Mouse (Mus musculus) embryonic facial prominence, embryonic 14.5 days (tissue): ENCODE measurements around the gene Usp47. TPM values are rescaled to one million over a fixed set of nuclear protein-coding genes. Genes with fewer than 3 reads are reported as not detected.
A peak's percentile ranks its signal among the peaks of the same experiment; 100 is the strongest.

Experiments
- ATAC-seq: fragments of 200-750 bp; cut with Nextera tagmentation; 2 replicates; pipeline ENCODE4 v1.8.0; 2017; ENCODE audit warnings: low read depth, moderate number of reproducible peaks, moderate TSS enrichment
- DNase-seq: peaks from one replicate; pipeline ENCODE4 v3.0.0-alpha.2; 2015; ENCODE audit warnings: low spot score
- H3K27ac ChIP-seq: fragments of 300-500 bp; sonication (generic); replicated peaks from 2 replicates; pipeline ENCODE4 v1.5.1; 2014; ENCODE audit warnings: low read depth, mild to moderate bottlenecking, low read length, moderate library complexity
- H3K27me3 ChIP-seq: fragments of 300-500 bp; sonication (generic); replicated peaks from 2 replicates; pipeline ENCODE4 v1.6.1; 2014; ENCODE audit warnings: low read length; ENCODE audit not compliant: control insufficient read depth, insufficient read depth
- H3K36me3 ChIP-seq: fragments of 300-500 bp; sonication (generic); 2 replicates; pipeline ENCODE4 v1.6.1; 2014; ENCODE audit warnings: low read length, mixed read lengths; ENCODE audit not compliant: control insufficient read depth, insufficient read depth
- H3K4me1 ChIP-seq: fragments of 300-500 bp; sonication (generic); 2 replicates; pipeline ENCODE4 v1.6.1; 2014; ENCODE audit warnings: antibody characterized with exemption, low read length; ENCODE audit not compliant: control insufficient read depth, insufficient read depth
- H3K4me2 ChIP-seq: fragments of 300-500 bp; sonication (generic); 2 replicates; pipeline ENCODE4 v1.6.1; 2014; ENCODE audit warnings: low read depth, mild to moderate bottlenecking, low read length, moderate library complexity, mixed read lengths
- H3K4me3 ChIP-seq: fragments of 300-500 bp; sonication (generic); 2 replicates; pipeline ENCODE4 v1.5.1; 2014; ENCODE audit warnings: low read depth, mild to moderate bottlenecking, low read length
- H3K9ac ChIP-seq: fragments of 300-500 bp; sonication (generic); 2 replicates; pipeline ENCODE4 v1.6.1; 2014; ENCODE audit warnings: low read depth, mild to moderate bottlenecking, low read length, moderate library complexity, mixed read lengths
- H3K9me3 ChIP-seq: fragments of 300-500 bp; sonication (generic); 2 replicates; pipeline ENCODE4 v1.6.1; 2016; ENCODE audit warnings: low read length; ENCODE audit not compliant: control insufficient read depth
- WGBS: fragments of 180-500 bp; shearing (Covaris S2); extraction: QIAGEN DNeasy Blood & Tissue Kit; methylation state at CpG from one replicate; pipeline ENCODE4 v1.1.7; 2014; 5-methylcytosine and 5-hydroxymethylcytosine counted together
- polyA plus RNA-seq: library from polyadenylated mRNA; unstranded; fragments of >200 nt; fragmentation: Nextera tagmentation; extraction: Ambion mirVana; gene quantifications from 2 replicates; pipeline ENCODE4 v1.2.1, GENCODE M21; 2014

The Usp47 gene
- polyA plus RNA-seq, 1 experiment from 2014 or later: 86.7 TPM

- under 1% methylated on average over 45 of the region's 58 CpGs for WGBS
- ATAC-seq (peak; percentile 79), DNase-seq (peak; percentile 67)
- H3K9me3 ChIP-seq: no peaks in the 10 kb centered on the region
- H3K4me2 ChIP-seq: peak overlapping the region; percentile 81
- H3K9ac ChIP-seq: peak overlapping the region; percentile 99
- 0 out of 2 replicates have a peak, but pooled peaks cover 5% of the 10 kb centered on the region for H3K36me3 ChIP-seq
- peaks cover 24% of the 10 kb centered on the region for H3K4me1 ChIP-seq
- peak overlapping the region; percentile 98 for H3K4me3 ChIP-seq
- H3K27me3 ChIP-seq: no peaks in the 10 kb centered on the region
- peak overlapping the region; percentile 98 for H3K27ac ChIP-seq
Measured at GRCm38 (mm10) chr7:112023601-112024445, 519 bp downstream of the Usp47 start.

GRCm38 (mm10) chr7:112024446-112024730, 1.1 kb downstream of the Usp47 start:
- peaks cover 24% of the 10 kb centered on the region for H3K4me1 ChIP-seq
- WGBS: 23% methylated on average over 7 of the region's 7 CpGs
- ATAC-seq: no peak
- peak overlapping the region; percentile 98 for H3K4me3 ChIP-seq
- DNase-seq: no peak
- no peaks in the 10 kb centered on the region for H3K9me3 ChIP-seq
- peak overlapping the region; percentile 81 for H3K4me2 ChIP-seq
- H3K27ac ChIP-seq: peak overlapping the region; percentile 98
- 0 out of 2 replicates have a peak, but pooled peaks cover 7% of the 10 kb centered on the region for H3K36me3 ChIP-seq
- H3K27me3 ChIP-seq: no peaks in the 10 kb centered on the region
- H3K9ac ChIP-seq: peak overlapping the region; percentile 99

DNA sequence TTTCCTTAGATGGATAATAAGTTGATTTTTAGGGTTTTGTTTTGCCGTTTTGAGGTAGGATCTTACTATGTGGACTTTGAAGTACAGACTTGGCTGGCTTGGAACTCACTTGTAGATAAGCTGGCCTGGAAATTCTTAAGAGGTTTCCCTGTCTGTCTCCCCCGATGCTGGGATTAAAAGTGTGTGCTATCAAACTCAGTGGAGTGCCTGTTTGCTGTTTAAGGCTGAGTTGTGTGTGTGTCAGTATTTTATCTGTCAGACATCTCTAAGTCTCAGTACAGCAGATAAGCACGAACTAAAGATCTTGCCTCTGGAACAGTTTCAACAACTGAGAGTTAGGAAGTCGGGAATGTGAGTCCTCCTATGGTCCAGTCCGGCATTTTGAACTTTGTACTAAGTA, 1.6 kb downstream of the Usp47 start:
- Histone ChIP-seq H3K36me3 (0 out of 2 replicates have a peak, but pooled peaks cover 7% of the 10 kb centered on the region), H3K9ac (peak overlapping the region; percentile 99), H3K27ac (no peak overlapping the region; the same call in 1 of the 2 replicates), H3K4me3 (peak overlapping the region; percentile 98), H3K4me1 (peaks cover 24% of the 10 kb centered on the region), H3K9me3 (no peaks in the 10 kb centered on the region), H3K4me2 (peak overlapping the region; percentile 81), H3K27me3 (no peaks in the 10 kb centered on the region)
- 8% methylated on average over 5 of the region's 5 CpGs for WGBS
- DNase-seq (peak; percentile 15), ATAC-seq (no peak)

DNA sequence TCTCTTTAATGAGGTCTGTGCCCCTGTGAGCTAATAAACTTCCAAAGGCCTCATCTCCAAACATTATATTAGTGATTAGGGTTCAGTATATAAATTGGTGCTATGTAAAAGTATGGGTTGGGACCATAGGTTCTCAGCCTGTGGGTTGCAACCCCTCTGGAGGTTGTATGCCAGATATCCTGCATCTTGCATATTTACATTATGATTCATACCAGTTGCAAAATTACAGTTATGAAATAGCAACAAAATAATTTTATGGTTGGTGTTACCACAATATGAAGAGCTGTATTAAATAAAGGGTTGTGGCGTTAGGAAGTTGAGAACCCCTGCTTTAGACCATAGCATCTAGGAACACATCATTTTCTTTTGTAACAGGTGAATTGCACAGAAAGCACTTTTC, 7.3 kb downstream of the Usp47 start:
- no peak for ATAC-seq
- no peak overlapping the region for H3K4me3 ChIP-seq
- 90% methylated on average over 1 of the region's 1 CpGs for WGBS
- H3K4me1 ChIP-seq: peaks cover 16% of the 10 kb centered on the region
- H3K27me3 ChIP-seq: no peaks in the 10 kb centered on the region
- no peaks in the 10 kb centered on the region for H3K9me3 ChIP-seq
- H3K4me2 ChIP-seq: no peak overlapping the region
- H3K9ac ChIP-seq: no peak overlapping the region
- 0 out of 2 replicates have a peak, but pooled peaks cover 7% of the 10 kb centered on the region for H3K36me3 ChIP-seq
- no peak for DNase-seq
- H3K27ac ChIP-seq: no peak overlapping the region

DNA sequence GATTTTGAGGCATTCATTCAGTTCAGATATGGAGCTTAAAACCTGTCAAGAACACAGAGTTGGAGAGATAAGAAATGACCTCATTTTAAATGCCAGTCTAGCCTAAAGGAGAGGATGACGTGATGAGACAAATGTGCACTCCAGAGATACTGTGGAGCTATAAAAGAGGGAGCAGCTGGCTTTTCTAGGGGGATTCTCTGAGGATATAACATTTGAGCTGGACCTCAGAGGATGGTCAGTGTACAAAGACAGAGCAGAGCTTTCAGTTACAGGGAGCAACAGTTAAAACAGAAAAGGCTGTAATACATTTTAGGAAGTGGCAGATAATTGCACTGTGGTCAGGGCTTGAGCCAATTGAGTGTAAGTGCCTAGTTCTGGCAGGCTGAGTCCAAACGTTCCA, 12.5 kb downstream of the Usp47 start:
- Histone ChIP-seq H3K36me3 (no peaks in the 10 kb centered on the region), H3K4me3 (no peak overlapping the region), H3K27ac (no peak overlapping the region), H3K4me2 (no peak overlapping the region), H3K9ac (no peak overlapping the region), H3K27me3 (no peaks in the 10 kb centered on the region), H3K9me3 (no peaks in the 10 kb centered on the region), H3K4me1 (no peaks in the 10 kb centered on the region)
- WGBS: 28% methylated on average over 2 of the region's 2 CpGs
- DNase-seq: peak; percentile 39
- ATAC-seq: peak; percentile 37; the same call in 1 of the 2 replicates

DNA sequence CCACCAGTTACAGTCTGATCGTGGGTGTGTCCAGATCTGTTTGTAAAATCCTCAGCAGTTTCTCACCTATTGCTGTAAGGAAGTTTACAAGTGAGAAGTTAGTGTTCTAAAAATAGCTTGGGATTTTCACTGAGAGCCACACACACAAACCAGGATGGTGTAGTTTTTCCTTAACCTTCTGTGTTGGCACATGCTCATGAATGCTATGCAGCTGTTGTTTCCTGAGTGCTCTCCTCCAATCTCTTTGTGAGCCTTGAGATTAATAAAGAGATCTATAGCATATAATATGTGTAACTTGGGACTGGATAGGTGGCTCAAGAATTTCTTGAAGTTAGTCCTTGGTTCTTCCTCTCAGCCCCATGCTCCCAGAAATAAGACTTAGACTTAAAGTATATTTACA, 13.3 kb downstream of the Usp47 start:
- no peaks in the 10 kb centered on the region for H3K36me3 ChIP-seq
- ATAC-seq: no peak
- DNase-seq: peak; percentile 47
- H3K4me1 ChIP-seq: no peaks in the 10 kb centered on the region
- WGBS: 73% methylated on average over 1 of the region's 1 CpGs
- H3K27me3 ChIP-seq: no peaks in the 10 kb centered on the region
- no peaks in the 10 kb centered on the region for H3K9me3 ChIP-seq
- no peak overlapping the region for H3K9ac ChIP-seq
- no peak overlapping the region for H3K4me2 ChIP-seq
- no peak overlapping the region for H3K27ac ChIP-seq
- H3K4me3 ChIP-seq: no peak overlapping the region

GRCm38 (mm10) chr7:112040271-112040670, 17.0 kb downstream of the Usp47 start:
- Histone ChIP-seq H3K36me3 (no peaks in the 10 kb centered on the region), H3K4me3 (no peak overlapping the region), H3K9ac (no peak overlapping the region), H3K27ac (no peak overlapping the region), H3K4me1 (no peaks in the 10 kb centered on the region), H3K27me3 (no peaks in the 10 kb centered on the region), H3K9me3 (no peaks in the 10 kb centered on the region), H3K4me2 (no peak overlapping the region)
- no peak for DNase-seq
- ATAC-seq: no peak

DNA sequence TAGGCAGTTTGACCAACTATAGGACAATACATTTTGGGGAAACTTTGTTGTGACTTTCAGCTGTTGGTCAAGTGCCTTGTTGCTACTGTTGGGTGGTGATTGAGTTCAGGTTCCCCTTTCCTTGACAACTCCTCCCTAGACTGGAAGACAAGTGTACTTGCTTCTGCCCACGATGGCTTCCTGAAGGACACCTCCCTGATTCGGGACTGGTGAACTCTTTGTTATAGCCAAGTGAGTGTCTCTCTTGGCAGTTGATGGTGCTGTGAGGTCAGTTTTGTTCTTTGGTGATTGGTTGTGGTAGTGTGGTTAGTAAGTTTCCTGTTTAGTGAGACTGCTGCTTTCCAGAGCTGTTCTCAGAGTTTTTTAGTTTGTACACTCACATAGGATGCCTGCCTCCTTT, 19.5 kb downstream of the Usp47 start:
- Histone ChIP-seq H3K4me3 (no peak overlapping the region), H3K9me3 (no peaks in the 10 kb centered on the region), H3K27me3 (no peaks in the 10 kb centered on the region), H3K27ac (no peak overlapping the region), H3K36me3 (no peaks in the 10 kb centered on the region), H3K4me1 (no peaks in the 10 kb centered on the region), H3K4me2 (no peak overlapping the region), H3K9ac (no peak overlapping the region)
- no peak for DNase-seq
- no peak for ATAC-seq
- WGBS: 70% methylated on average over 2 of the region's 2 CpGs

- DNase-seq (no peak), ATAC-seq (no peak)
- no peaks in the 10 kb centered on the region for H3K27me3 ChIP-seq
Measured at GRCm38 (mm10) chr7:112045249-112045648, 21.9 kb downstream of the Usp47 start.

More at GRCm38 (mm10) chr7:112045249-112045648, 21.9 kb downstream of the Usp47 start:
- WGBS: 77% methylated on average over 1 of the region's 1 CpGs
- no peaks in the 10 kb centered on the region for H3K36me3 ChIP-seq
- no peaks in the 10 kb centered on the region for H3K4me1 ChIP-seq
- no peaks in the 10 kb centered on the region for H3K9me3 ChIP-seq
- no peak overlapping the region for H3K9ac ChIP-seq
- no peak overlapping the region for H3K4me3 ChIP-seq
- H3K27ac ChIP-seq: no peak overlapping the region
- no peak overlapping the region for H3K4me2 ChIP-seq
